Mouse (Mus musculus): ENCODE data around the gene Gm13420.

The Gm13420 gene

GRCm38 (mm10) chr2:29702189-29702588 is 49.3 kb downstream of the Gm13420 start:
- DNase-seq (ENCODE audit: low read depth, low spot score): no peak

DNA sequence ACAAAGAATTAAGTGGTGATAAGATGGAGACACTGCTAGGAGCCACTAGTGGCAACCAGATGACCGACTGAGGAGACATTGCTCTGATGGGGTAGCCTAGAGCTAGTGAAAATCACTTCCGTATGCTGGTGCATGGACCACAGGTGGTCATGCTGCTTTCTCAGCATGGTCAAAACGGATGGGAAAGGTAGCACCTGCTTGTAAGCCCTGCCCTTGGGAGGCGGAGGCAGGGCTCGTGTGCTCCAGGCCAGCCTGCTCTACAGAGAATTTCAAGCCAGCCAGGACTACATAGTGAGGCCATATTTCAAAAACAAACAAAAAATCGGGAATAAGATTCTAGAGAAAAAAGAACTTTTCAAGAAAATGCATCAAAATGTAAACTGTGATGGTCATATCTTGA is 50.1 kb downstream of the Gm13420 start:
- no peak for DNase-seq (ENCODE audit: low read depth, low spot score)

DNA sequence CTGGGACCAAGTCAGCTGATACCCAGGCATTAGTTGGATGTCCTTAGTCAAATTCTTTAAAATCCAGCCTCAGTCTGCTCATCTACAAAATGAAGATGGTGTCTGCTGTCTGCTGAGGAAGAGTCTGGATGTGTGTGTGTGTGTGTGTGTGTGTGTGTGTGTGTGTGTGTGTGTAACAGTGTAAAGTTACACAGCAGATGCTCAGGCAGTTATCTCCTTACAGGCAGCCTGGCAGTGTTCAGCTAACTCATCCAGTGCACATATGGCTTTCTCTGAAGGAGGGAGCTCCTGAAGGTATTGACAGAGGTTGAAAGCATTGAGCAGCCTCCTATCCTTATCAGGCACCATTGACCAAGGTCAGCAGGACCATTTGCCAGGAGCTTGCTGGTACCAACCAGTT is 50.6 kb downstream of the Gm13420 start:
- no peak for DNase-seq (ENCODE audit: low read depth, low spot score)

GRCm38 (mm10) chr2:29698421-29699290 is 52.8 kb downstream of the Gm13420 start:
- DNase-seq (ENCODE audit: low read depth, low spot score): no peak

DNA sequence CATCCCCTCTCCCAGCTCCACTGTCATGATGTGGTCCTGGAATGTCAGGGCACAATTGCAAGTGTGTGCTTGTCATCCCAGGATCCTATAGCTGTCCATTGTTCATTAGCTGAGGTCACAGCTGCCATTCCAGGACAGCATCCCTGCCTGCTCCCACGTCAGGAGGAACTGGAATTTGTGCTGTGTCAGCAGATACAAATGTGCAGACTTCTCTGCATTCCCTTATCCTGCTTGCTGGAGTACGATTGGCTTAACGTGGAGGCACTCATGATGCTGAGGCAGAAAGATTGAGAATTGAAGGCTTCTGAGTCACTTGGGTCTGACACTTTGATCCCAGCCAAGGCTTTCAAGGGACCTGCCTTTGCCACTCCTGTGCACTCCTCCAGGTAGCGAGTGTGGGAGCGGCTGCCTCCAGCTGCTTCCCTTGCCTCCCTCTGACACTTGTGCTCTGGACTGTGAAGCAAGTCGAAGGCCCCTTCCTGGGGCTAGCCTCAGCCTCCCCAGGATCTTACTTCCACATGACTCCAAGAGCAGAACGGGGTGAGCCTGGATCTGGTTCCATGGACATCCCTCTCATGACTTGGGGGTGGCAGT is 55.2 kb downstream of the Gm13420 start:
- no peak for DNase-seq (ENCODE audit: low read depth, low spot score)
